Mouse (Mus musculus) kidney, adult 2 months (tissue): Measurements from ENCODE around the gene Dynlt1b.
"Not testable (repeated sequence)": the region's sequence is repeated elsewhere in the genome, so short reads cannot be mapped to it uniquely, and the experiment has no call there.

Source experiments
- CTCF ChIP-seq: fragments of 200-500 bp; conservative IDR thresholded peaks from 2 replicates; pipeline ENCODE4 v1.5.1; 2011; ENCODE audit warnings: low read depth, mild to moderate bottlenecking, control low read depth, low read length, moderate library complexity, mixed read lengths; ENCODE audit not compliant: insufficient read depth, insufficient read length
- POLR2A ChIP-seq: fragments of 200-500 bp; IDR thresholded peaks from one replicate; pipeline ENCODE4 v1.6.1; 2011; ENCODE audit warnings: low read depth, low read length, control low read depth

GRCm38 (mm10) chr17:6482248-6482647 is 52.3 kb downstream of the Dynlt1b start:
- TF ChIP-seq CTCF, POLR2A: not testable (repeated sequence)
